Mouse (Mus musculus) gastrocnemius, postnatal 4 days (tissue): ENCODE results near the gene Naa50. TPM values are rescaled to one million over a fixed set of nuclear protein-coding genes. Genes with fewer than 3 reads are reported as not detected.

ENCODE experiments used
- DNase-seq, 2 experiments: peaks; one replicate each; pipeline ENCODE4 v3.0.0; 2021 to 2022; ENCODE audit warnings: low spot score in 2 of 2, mixed read lengths in 2 of 2
- long read RNA-seq, 2 experiments: library from polyadenylated mRNA; stranded (forward); transcript quantifications; one replicate each; pipeline ENCODE4 v2.0.0; 2021
- total RNA-seq, 2 experiments: library from RNA; stranded (reverse); gene quantifications; 2 replicates each; pipeline ENCODE4 v1.2.3; 2021

Gene Naa50
- 100 to 1,000 TPM; 214 to 254 TPM for total RNA-seq
- long read RNA-seq, experiment 1, full-length matches to known transcripts, result 223 of 255 reads
- long read RNA-seq, experiment 1, partial matches to known transcripts, result 4 of 255 reads
- long read RNA-seq, experiment 1, other reads (novel, unspliced or antisense), result 28 of 255 reads
- long read RNA-seq, experiment 2, full-length matches to known transcripts, result 274 of 305 reads
- long read RNA-seq, experiment 2, partial matches to known transcripts, result 5 of 305 reads
- long read RNA-seq, experiment 2, other reads (novel, unspliced or antisense), result 26 of 305 reads

DNA sequence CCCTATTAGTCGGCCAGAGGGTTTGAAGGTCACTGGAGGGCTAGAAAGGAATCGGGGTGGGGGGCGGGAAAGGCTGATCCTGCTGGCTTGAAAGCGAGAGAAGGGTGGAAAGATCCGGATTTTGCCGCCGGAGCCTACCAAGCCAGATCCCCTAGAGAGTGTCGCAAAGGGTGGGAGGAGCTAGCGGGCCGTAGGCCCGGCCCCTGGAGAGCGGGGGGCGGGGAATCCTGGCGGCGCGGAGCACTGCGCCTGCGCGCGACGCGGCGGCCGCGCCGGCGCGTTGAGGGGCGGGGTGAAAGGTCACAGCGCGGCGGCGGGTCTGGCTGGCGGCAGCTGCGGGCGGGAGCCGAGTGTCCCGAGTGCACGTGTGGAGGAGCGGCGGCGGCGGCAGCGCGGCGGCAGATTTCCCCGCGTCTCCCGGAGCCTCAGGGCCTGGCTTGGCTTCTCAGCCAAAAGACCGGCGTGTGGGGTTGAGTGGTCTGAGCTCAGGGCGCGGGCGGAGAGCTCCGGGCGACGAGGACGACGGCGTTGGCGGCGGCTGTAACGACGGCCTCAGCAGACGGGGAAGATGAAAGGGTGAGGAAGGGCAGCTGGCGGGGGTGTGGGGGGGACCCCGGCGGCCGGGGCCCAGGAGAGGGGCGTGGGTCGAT, at the start of gene Naa50, which contains the start of gene Atp6v1a:
Gene Naa50 (plus strand): TSS at position 295 of the 650 bp plus-strand sequence.
Gene Atp6v1a (minus strand): TSS at position 170 of the 650 bp plus-strand sequence.
- DNase-seq, result peak; percentile 91 to 92

DNA sequence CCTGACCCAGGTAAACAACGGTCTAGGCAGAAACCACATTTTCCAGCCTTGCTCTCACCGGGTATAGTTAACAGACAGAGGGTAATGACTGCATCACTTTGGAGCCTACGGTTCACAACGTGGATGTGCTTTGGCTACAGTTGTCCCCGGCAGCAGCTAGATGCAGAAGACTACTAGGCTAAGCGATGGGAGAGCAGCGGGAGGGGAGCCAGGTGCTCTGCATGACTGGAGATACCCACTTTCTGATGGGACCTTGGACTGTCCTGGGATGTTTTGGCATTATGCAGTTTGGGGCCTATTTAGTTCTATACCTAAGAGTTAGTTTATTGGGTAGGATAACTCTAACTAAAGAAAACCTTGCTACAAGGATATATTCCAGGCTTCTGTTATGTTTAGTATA, 40.3 kb upstream of the Naa50 start:
- DNase-seq, result no peak

DNA sequence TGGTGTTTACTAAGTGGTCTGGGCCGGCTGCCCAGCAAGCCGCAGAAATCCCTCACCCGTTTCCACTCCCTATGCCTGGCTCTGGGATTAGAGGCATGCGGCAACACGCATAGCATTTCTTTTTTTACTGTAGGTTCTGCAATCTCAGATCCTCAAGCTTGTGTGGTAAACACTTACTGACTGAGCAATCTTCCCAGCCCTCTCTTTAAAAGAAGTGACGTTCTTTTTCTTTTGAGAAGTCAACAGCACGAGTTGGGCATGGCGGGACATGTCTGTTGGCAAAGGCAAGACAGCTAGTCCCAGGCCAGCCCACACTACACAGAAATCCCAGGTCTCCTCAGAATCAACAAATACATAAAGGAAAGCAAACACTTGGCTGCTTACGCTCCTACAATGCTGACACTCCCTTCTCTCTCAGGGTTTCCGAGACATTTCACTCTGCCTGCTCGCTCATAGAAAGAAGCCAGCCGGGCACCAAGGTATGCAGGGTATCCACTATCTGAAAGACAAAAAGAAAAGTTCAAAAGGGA, 38.4 kb upstream of the Naa50 start:
- DNase-seq, result no peak

DNA sequence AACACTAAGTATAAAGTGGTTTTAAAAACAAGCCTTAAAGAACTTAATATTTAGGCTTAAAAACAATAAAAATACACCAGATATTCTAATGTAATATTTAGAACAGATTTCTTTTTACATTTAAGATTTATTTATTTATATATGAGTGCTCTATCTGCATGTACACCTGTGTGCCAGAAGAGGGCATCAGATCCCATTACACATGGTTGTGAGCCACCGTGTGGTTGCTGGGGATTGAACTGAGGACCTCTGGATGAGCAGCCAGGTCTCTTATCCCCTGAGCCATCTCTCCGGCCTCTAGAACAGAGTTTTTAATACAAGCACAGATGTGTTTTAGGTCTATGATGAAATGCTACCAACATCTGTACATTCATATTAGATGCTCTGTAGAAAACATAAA, 36.7 kb upstream of the Naa50 start:
- DNase-seq, result no peak

DNA sequence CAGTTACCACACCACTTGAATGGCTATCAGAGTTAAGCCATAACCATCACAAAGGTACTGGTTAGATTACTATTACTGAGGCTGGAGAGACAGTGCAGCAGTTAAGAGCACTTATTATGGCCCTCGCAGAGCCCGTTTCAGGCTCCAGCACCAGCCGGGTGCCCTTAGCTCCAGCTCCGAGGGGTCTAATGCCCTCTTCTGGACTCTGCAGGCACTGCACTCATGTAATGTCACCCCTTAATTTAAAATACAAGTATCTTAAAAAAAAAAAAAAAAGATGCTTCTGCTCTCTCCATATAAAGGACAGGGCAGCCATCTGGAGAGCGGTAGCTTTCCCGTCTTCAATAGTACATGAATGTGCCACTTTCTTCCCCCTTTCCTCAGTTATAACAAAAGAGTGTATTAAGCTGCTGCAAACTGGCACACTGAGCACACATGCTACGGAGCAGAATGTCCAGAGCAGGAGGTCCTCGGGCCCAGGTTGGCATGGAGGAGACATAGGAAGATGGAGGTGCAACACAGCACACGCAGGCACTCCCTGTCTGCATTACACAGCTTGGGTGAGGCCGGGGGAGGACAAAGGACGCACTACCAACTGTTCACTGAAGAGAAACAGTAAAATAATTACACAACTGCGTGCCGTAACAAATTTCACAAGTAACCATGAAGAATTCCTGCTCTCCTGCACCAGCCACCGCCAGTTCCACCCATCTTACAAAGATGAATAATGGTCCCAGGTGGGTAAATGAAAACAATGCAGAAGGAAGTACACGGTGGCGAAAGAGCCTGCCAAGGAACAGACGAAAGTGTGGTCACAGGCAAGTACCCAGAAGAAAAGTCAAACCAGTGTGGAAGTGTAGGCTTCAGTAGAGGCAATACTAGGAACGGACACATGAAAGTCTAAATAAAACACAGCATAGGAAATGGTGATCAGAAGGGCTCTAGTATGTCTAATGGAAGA, 35.5 kb upstream of the Naa50 start:
- DNase-seq, result no peak

DNA sequence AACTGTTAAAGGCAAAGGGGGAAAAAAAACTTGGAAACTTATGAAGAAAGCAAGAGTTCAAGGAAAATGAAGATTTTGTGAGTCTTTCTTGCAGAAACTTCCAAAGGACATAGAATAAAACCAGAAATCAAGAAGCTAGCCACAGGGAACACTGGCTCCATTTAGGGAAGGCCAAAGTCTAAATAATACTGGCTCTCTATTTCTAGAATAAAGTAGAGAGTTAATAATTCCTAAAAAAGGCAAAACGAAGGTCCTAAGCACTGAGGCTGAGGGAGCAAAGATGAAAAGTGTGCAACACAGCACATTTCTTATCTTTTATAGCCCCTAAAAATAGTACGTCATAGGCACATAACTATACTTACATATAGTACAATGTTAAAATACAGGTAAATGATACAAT, 34.4 kb upstream of the Naa50 start:
- DNase-seq, result no peak

DNA sequence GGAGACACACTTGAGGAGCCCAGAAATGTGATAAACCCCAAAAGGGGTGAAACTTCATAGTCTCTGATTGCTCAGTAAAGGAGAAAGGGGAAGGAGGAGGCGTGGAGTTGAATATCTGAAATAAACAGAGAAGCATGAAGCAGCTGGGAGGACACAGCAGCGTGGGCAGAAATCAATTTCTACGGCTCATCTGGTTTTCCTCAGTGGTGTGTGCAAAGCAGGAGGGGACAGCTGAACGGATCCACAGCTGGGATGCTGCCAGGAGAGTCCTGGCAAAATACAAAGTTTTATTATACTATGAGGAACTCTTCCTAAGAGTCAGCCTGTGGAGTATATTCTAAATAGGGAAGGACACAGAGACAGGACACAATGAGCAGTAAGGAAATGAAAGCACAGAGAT, 30.6 kb upstream of the Naa50 start:
- DNase-seq, result peak in 1 of 2 experiments; percentile 61

DNA sequence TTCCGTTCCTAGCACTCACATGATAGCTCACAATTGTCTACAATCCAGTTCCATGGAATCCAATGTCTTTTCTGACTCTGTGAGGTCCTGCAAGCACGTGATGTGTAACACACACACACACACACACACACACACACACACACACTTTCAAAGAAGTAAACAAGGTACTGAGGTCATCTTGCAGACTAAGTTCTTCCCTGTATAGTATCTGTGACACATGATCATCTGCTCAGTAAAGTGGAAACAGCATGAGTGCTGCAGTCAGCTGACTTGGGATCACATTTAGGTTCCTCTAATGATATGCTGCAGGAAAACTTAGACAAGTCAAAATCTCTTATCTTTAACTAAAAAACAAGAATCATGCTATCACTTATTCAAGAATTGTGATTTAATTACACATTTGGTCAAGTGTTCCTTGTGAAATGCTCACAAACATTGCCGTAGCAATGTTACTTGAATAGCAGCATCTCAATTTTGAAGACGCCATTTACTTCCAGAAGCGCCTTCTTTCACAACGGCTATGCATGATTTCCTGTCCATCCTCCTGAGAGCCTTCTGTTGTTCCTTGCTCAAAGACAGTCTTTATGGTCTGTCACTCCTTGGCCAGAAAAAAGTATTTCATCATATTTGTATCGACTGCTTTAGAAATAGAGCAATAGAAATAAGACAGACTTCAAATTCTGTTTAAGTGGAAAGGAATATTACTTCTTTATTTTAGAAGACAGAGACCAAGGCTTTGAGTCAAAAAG, 19.7 kb upstream of the Naa50 start:
- no peak for DNase-seq

DNA sequence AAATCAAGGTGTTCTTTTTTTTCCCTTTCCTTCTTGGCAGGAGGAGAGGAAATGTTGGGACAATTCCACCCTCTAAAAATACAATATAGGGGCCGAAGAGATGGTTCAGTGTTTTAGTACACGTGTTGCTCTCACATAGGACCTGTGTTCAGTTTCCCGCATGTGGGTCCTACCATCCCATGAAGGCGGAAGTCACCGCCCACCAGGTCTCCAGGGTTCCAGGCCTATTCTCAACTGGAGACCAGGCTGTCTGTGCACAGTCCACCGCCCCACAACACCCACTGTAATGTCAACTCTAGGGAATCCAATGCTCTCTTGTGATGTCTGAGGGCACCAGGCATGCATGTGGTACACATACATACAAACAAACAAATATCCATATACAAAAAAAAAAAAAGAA, 17.5 kb upstream of the Naa50 start:
- no peak for DNase-seq

DNA sequence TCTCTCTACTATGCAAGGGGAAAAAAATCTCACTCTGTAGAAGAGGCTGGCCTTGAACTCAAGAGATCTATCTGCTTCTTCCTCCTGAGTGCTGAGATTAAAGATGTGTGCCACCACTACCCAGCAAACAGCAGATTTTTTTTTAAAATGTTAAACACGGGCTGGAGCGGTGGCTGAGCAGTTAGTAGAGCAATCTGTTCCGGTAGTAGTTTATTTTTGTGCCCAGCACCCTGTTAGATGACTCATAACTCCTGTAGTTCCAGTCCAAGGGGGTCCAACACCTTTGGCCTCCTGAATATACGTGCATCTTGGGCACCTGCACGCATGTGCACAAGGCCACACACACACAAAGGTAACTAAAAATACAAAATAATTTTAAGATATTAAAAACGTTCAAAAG, 17.1 kb upstream of the Naa50 start:
- DNase-seq, result no peak

DNA sequence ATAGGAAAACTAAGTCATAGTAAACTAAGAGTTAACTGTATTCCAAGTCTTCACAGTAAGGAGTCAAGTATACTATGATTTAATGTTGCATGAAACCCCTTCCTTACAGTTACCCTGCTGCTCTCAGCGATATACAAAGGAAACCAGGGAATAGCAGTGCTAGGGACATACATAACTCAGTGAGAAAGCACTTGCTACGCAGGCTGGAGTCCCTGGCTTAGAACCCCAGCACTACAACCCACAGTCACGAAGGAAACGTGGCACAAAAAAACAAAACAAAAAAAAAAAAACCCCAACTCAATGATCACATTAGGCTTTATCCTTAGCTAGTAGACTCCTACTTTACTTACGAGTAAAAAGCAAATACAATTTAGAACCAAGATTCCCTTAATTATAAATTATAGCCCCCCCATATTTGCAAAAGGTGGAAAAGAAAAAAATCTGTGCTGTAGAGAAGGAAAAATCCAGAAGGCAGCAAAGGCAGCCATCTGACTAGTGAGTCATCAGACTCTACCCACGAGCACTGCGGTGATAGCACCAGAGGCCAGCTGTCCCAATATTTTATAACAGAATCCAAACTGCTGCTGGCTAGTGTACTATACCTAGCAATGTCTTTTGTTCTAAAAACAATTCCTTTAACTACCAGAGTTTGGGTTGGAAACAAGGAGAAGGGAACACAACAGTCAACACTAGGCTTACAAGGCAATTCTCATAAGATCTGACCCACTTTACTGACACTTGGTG, 16.5 kb upstream of the Naa50 start:
- DNase-seq, result no peak

DNA sequence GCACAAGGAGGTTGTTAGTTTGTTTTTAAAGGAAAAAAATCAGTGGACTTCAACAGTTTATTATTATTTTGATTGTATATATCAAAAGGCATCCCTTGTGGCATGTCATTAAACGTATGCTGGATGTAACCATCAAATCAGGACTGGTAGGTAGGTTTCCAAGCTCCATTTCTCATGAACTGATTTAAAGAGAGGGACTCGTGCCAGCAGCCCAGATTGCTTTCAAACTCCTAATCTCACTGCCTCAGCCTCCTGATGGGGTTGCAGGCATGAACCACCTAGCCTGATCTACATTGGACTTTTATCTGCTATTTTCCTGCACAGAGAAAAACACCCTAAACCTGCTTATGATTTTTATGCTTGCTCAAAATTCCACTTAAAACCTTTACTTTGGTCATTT, 15.8 kb upstream of the Naa50 start:
- DNase-seq, result no peak

DNA sequence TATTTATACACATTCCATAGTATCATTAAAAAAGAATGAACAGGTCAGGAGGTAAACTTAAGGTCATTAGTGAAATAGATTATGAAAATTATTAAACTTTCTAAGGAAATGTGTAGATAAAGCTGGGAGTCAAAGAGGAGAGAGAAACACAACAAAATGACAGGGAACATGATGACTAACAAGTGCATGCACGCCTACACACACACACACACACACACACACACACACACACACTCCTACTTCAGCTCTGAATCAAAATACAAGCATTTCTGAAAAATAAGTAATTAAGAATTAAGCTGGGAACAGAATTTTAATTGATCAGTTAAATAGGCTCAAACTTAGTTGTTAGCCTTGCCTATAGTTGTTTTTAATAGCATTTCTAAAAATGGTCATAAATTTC, 14.9 kb upstream of the Naa50 start:
- DNase-seq, result no peak

DNA sequence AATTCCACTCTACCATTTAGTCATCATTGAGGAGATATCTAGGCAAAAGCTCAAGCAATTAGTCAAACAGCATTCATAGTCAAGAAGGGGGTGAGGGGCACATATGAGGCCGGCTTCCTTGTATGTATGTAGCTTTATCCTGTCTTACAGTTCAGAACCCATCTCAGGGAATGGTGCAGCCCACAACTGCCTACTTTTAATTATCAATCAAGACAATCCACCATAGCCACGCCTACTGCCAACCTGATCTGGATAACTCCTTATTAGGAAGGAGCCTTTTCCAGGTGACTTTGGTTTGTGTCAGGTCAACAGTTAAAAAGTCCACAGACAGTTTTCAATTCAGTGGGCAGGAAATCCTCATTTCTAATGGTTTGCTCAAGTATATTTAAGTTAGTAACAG, 14.2 kb upstream of the Naa50 start:
- no peak for DNase-seq

DNA sequence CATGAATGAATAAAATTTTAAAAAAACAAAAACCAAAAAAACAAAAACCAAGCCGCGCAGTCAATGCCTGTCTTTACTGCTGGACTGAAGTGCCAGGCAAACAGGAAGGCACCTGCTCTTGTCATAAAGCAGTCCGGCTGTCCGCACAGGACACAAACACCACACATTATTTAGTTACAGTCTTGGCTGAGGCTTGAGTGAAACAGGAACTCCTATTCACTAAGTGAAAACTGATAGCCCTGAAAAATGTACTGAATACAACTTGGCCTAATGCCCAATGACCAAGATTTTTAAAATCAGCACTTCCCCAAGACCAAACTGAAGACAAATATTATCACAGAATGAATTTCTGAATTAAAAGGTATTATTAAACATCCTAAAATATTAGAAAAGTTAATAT, 13.2 kb upstream of the Naa50 start:
- DNase-seq, result no peak

DNA sequence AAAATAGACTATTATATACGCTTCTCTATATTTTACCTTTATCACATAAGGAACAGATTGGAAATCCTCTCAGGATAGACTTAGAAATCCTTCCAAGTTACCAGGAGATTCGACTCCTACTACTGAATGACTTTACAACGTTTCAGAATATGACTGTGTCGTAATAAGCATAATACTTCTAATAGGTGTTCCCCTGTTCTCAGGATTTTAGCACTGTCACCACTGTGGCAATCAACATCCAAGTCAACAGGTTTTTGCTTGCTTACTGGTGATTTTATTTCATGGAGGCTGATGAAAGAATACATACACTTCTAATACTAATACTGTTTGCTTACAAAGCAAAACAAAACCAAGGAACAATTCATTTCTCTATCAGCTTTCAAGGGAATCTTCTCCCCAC, 7.3 kb upstream of the Naa50 start:
- DNase-seq, result no peak

DNA sequence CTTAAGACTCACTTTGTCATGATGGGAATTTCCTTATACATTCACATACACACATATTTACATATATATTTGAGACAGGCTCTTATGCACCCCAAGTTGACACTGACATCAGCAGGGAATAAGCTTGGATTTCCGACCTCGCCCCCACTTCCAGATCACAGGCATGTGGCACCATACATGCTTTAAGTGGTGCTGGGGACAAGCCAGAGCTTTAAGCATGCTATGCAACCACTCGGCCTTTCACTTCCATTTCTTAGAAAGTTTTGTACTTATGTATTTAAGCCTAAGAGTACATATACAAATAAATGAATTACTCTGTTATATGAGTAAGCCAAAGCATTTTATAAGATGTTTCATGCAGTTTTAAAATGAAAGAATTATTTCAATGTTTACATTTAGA, 6.4 kb upstream of the Naa50 start:
- no peak for DNase-seq

DNA sequence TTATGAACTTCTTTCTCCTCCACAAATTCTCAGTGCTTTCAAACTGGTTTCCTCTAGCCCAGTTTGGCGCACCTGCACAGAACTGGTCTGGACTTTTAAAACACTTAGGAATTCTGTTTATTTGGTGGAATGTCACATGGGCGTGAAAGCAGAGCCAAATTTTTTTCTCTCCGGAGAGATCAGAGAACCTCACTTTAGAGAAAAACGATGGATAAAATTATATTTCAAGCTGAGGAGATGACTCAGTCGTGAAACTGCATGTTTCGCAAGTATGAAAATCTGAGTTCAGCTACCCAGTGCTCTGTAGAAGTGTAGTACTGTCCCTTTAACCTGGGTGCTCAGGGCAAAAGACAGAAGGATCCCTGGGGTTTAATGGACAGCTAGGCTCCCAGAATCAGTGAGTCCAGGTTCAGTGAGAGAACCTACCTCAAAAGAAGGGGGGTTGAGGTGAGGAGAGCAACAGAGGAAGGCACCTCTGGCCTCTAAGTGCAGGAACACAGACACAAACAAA, 3.1 kb upstream of the Naa50 start:
- no peak for DNase-seq

DNA sequence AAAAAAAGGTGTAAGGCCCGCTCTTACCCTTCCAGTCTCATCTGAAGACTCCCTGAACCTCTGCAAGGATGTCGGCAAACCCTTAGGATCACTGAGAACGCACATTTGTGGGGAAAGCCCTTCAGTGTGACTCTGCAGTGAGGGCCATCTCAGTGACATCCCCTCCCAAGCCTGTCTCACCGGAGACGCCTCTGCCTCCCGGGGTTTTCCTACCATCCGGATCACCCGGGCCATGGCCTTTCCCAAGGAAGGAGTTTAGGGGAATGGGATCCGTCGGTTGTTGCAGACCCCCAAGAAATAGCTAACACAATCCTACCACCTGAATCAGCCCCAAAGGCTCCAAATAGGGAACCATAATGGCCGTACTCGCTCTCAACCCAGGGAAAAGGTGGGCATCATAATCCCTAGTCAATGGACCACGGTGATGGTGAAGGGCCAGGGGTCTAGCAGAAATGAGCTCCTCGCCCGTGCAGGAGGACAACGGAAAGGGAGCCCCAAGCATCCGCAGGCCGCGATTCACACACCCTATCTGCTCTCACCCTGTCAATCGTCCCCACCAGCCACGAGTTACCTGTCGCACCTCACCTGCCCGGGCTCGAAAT, 1.2 kb upstream of the Naa50 start:
- no peak for DNase-seq
